Mouse (Mus musculus) heart, embryonic 11.5 days (tissue): Measurements from ENCODE around the gene Npr1. TPM values are rescaled to one million over a fixed set of nuclear protein-coding genes. Genes with fewer than 3 reads are reported as not detected.
A peak's percentile ranks its signal among the peaks of the same experiment; 100 is the strongest.

ENCODE experiments used
- ATAC-seq: fragments of 200-750 bp; cut with Nextera tagmentation; replicated peaks from 2 replicates; pipeline ENCODE4 v1.8.0; 2017; ENCODE audit warnings: moderate library complexity; ENCODE audit not compliant: insufficient number of reproducible peaks, low FRiP score, low TSS enrichment
- H3K27ac ChIP-seq: fragments of 300-500 bp; sonication (generic); 2 replicates; pipeline ENCODE4 v1.5.1; 2014; ENCODE audit warnings: mild to moderate bottlenecking, low read depth, low read length
- H3K27me3 ChIP-seq: fragments of 300-500 bp; sonication (generic); 2 replicates; pipeline ENCODE4 v1.6.1; 2014; ENCODE audit warnings: mild to moderate bottlenecking, low read length, mixed read lengths; ENCODE audit not compliant: control insufficient read depth, insufficient read depth
- H3K36me3 ChIP-seq: fragments of 300-500 bp; sonication (generic); 2 replicates; pipeline ENCODE4 v1.6.1; 2014; ENCODE audit warnings: mild to moderate bottlenecking, low read length, moderate library complexity, mixed read lengths; ENCODE audit not compliant: control insufficient read depth, insufficient read depth
- H3K4me1 ChIP-seq: fragments of 300-500 bp; sonication (generic); 2 replicates; pipeline ENCODE4 v1.6.1; 2014; ENCODE audit warnings: low read length; ENCODE audit not compliant: control insufficient read depth, insufficient read depth
- H3K4me2 ChIP-seq: fragments of 300-500 bp; sonication (generic); 2 replicates; pipeline ENCODE4 v1.6.1; 2014; ENCODE audit warnings: mild to moderate bottlenecking, moderate library complexity
- H3K4me3 ChIP-seq: fragments of 300-500 bp; sonication (generic); 2 replicates; pipeline ENCODE4 v1.5.1; 2014; ENCODE audit warnings: low read depth, low read length
- H3K9ac ChIP-seq: fragments of 300-500 bp; sonication (generic); 2 replicates; pipeline ENCODE4 v1.6.1; 2014; ENCODE audit warnings: mild to moderate bottlenecking, low read depth, low read length, moderate library complexity
- H3K9me3 ChIP-seq: fragments of 300-500 bp; sonication (generic); replicated peaks from 2 replicates; pipeline ENCODE4 v1.6.1; 2016; ENCODE audit warnings: low read length; ENCODE audit not compliant: control insufficient read depth
- WGBS: fragments of 180-500 bp; shearing (Covaris S2); extraction: QIAGEN DNeasy Blood & Tissue Kit; methylation state at CpG from one replicate; pipeline ENCODE4 v1.1.7; 2014; ENCODE audit not compliant: insufficient replicate concordance; 5-methylcytosine and 5-hydroxymethylcytosine counted together
- polyA plus RNA-seq: library from polyadenylated mRNA; unstranded; fragments of >200 nt; fragmentation: Nextera tagmentation; extraction: Ambion mirVana; gene quantifications from 2 replicates; pipeline ENCODE4 v1.2.1, GENCODE M21; 2014

Gene Npr1
- polyA plus RNA-seq, 1 experiment from 2014 or later, result 5.3 TPM

GRCm38 (mm10) chr3:90491350-90491749 lies 25.7 kb upstream of the Npr1 start:
- no peaks in the 10 kb centered on the region for H3K9me3 ChIP-seq
- WGBS, result 45% methylated on average over 2 of the region's 2 CpGs
- H3K4me2 ChIP-seq, result no peak overlapping the region
- H3K27ac ChIP-seq, result no peak overlapping the region
- H3K9ac ChIP-seq, result no peak overlapping the region
- peaks cover 6% of the 10 kb centered on the region; the same call in 1 of the 2 replicates for H3K4me1 ChIP-seq
- no peak overlapping the region for H3K4me3 ChIP-seq
- H3K36me3 ChIP-seq, result peaks cover 13% of the 10 kb centered on the region
- no peaks in the 10 kb centered on the region for H3K27me3 ChIP-seq
- no peak for ATAC-seq

- Histone ChIP-seq H3K4me1 (peaks cover 6% of the 10 kb centered on the region; the same call in 1 of the 2 replicates), H3K4me2 (peak within 1 kb of the TSS; percentile 73), H3K9ac (peak within 1 kb of the TSS; percentile 80), H3K27ac (peak within 1 kb of the TSS; percentile 41; the same call in 1 of the 2 replicates), H3K27me3 (no peaks in the 10 kb centered on the region), H3K9me3 (no peaks in the 10 kb centered on the region), H3K36me3 (peaks cover 15% of the 10 kb centered on the region), H3K4me3 (peak within 1 kb of the TSS; percentile 69)
- peak; percentile 94 for ATAC-seq
- under 1% methylated on average over 37 of the region's 37 CpGs for WGBS
Observed at GRCm38 (mm10) chr3:90490696-90491256, 25.1 kb upstream of the Npr1 start, which contains the start of gene Snapin. Gene Snapin, minus strand, starts transcription at chr3:90491033.

GRCm38 (mm10) chr3:90488576-90488975 lies 22.9 kb upstream of the Npr1 start:
- Histone ChIP-seq H3K4me1 (peaks cover 6% of the 10 kb centered on the region; the same call in 1 of the 2 replicates), H3K9me3 (no peaks in the 10 kb centered on the region), H3K36me3 (peaks cover 21% of the 10 kb centered on the region), H3K27ac (no peak overlapping the region), H3K4me3 (no peak overlapping the region), H3K27me3 (no peaks in the 10 kb centered on the region), H3K4me2 (no peak overlapping the region), H3K9ac (no peak overlapping the region)
- no peak for ATAC-seq
- 90% methylated on average over 6 of the region's 6 CpGs for WGBS

GRCm38 (mm10) chr3:90486998-90487397 lies 21.3 kb upstream of the Npr1 start:
- Histone ChIP-seq H3K9ac (no peak overlapping the region), H3K9me3 (no peaks in the 10 kb centered on the region), H3K4me1 (peaks cover 6% of the 10 kb centered on the region; the same call in 1 of the 2 replicates), H3K4me3 (no peak overlapping the region), H3K27ac (no peak overlapping the region), H3K36me3 (peaks cover 30% of the 10 kb centered on the region), H3K27me3 (no peaks in the 10 kb centered on the region), H3K4me2 (no peak overlapping the region)
- 80% methylated on average over 5 of the region's 5 CpGs for WGBS
- no peak for ATAC-seq

GRCm38 (mm10) chr3:90475831-90476611 lies 10.4 kb upstream of the Npr1 start, which contains the start of gene Ilf2:
Gene Ilf2, plus strand, starts transcription at chr3:90476126.
- peaks cover 6% of the 10 kb centered on the region; the same call in 1 of the 2 replicates for H3K4me1 ChIP-seq
- H3K4me2 ChIP-seq, result peak within 1 kb of the TSS; percentile 85
- H3K36me3 ChIP-seq, result peaks cover 18% of the 10 kb centered on the region
- no peaks in the 10 kb centered on the region for H3K9me3 ChIP-seq
- H3K4me3 ChIP-seq, result peak within 1 kb of the TSS; percentile 90
- peak within 1 kb of the TSS; percentile 94 for H3K27ac ChIP-seq
- peak within 1 kb of the TSS; percentile 96 for H3K9ac ChIP-seq
- peak; percentile 99 for ATAC-seq
- no peaks in the 10 kb centered on the region for H3K27me3 ChIP-seq
- WGBS, result under 1% methylated on average over 45 of the region's 45 CpGs

GRCm38 (mm10) chr3:90475151-90475830 lies 9.6 kb upstream of the Npr1 start:
- peak overlapping the region; percentile 52 for H3K4me2 ChIP-seq
- no peak overlapping the region for H3K9ac ChIP-seq
- peak overlapping the region; percentile 38 for H3K4me3 ChIP-seq
- no peaks in the 10 kb centered on the region for H3K27me3 ChIP-seq
- ATAC-seq, result 0 out of 2 replicates have a peak, but pooled peaks have one; percentile 8
- H3K9me3 ChIP-seq, result no peaks in the 10 kb centered on the region
- H3K36me3 ChIP-seq, result peaks cover 13% of the 10 kb centered on the region
- no peak overlapping the region for H3K27ac ChIP-seq
- peaks cover 6% of the 10 kb centered on the region; the same call in 1 of the 2 replicates for H3K4me1 ChIP-seq
- 39% methylated on average over 15 of the region's 16 CpGs for WGBS

GRCm38 (mm10) chr3:90472213-90472612 lies 6.5 kb upstream of the Npr1 start:
- no peaks in the 10 kb centered on the region for H3K36me3 ChIP-seq
- H3K27ac ChIP-seq, result no peak overlapping the region
- H3K27me3 ChIP-seq, result no peaks in the 10 kb centered on the region
- no peak overlapping the region for H3K4me3 ChIP-seq
- H3K4me2 ChIP-seq, result no peak overlapping the region
- no peak for ATAC-seq
- H3K9me3 ChIP-seq, result no peaks in the 10 kb centered on the region
- H3K9ac ChIP-seq, result no peak overlapping the region
- WGBS, result 36% methylated on average over 3 of the region's 3 CpGs
- peaks cover 6% of the 10 kb centered on the region; the same call in 1 of the 2 replicates for H3K4me1 ChIP-seq

- H3K36me3 ChIP-seq, result no peaks in the 10 kb centered on the region
- no peak for ATAC-seq
- WGBS, result 93% methylated on average over 10 of the region's 10 CpGs
- no peak overlapping the region for H3K4me3 ChIP-seq
- H3K27ac ChIP-seq, result no peak overlapping the region
- no peaks in the 10 kb centered on the region for H3K9me3 ChIP-seq
- H3K27me3 ChIP-seq, result peaks cover 28% of the 10 kb centered on the region
- H3K4me1 ChIP-seq, result peaks cover 9% of the 10 kb centered on the region
- H3K4me2 ChIP-seq, result no peak overlapping the region
- H3K9ac ChIP-seq, result no peak overlapping the region
Observed at GRCm38 (mm10) chr3:90467618-90468300, 2.1 kb upstream of the Npr1 start.
